Mouse (Mus musculus) brain, embryonic 14.5 days (tissue): ENCODE results near the gene Orc3.

ENCODE experiments used
- CTCF ChIP-seq: fragments of 200-500 bp; IDR thresholded peaks from 2 replicates; pipeline ENCODE4 v1.5.1; 2012; ENCODE audit warnings: inconsistent platforms, mild to moderate bottlenecking, moderate library complexity, borderline replicate concordance; ENCODE audit not compliant: insufficient read depth, insufficient read length; ENCODE audit errors: extremely low read depth
- POLR2A ChIP-seq: fragments of 200-500 bp; IDR thresholded peaks from 2 replicates; pipeline ENCODE4 v1.6.1; 2012; ENCODE audit warnings: mild to moderate bottlenecking, inconsistent platforms, borderline replicate concordance; ENCODE audit not compliant: poor library complexity, insufficient read depth, insufficient read length, severe bottlenecking; ENCODE audit errors: extremely low read depth

- no peak for TF ChIP-seq CTCF
- no peak for TF ChIP-seq POLR2A
Observed at GRCm38 (mm10) chr4:34579215-34579614, 35.5 kb downstream of the Orc3 start.
